Mouse (Mus musculus) cortical plate, adult 2 months (tissue): Measurements from ENCODE around the gene Mgat4c.

Source experiments
- CTCF ChIP-seq: fragments of 200-500 bp; IDR thresholded peaks from 2 replicates; pipeline ENCODE4 v1.5.1; 2011; ENCODE audit warnings: mild to moderate bottlenecking, control low read depth, low read length; ENCODE audit not compliant: insufficient read depth; ENCODE audit errors: extremely low read depth
- POLR2A ChIP-seq: fragments of 200-500 bp; IDR thresholded peaks from 2 replicates; pipeline ENCODE4 v1.6.1; 2011; ENCODE audit warnings: mild to moderate bottlenecking, low read length, control low read depth; ENCODE audit not compliant: insufficient read depth; ENCODE audit errors: extremely low read depth

DNA sequence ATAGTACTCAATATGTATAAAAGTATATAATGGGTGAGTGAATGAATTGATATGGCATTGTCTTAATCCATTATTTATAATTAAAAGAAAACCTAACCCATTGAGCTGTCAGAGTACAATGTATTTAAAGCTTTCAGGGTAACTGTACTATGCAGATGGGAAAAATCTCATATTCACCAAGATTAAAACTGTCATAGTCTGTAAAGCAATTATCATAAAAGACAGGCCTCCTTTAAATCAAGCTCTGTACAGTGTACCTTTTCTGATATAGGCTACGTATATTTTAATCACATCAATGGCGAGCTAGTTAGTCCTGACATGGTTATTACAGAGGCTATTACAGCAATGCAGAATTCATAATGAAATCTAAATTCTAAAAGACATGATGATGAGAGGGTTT, 146.7 kb downstream of the Mgat4c start:
- TF ChIP-seq CTCF = no peak
- no peak for TF ChIP-seq POLR2A
